Mouse (Mus musculus) hindbrain, embryonic 14.5 days (tissue): Measurements from ENCODE around the gene Nodal. TPM values are rescaled to one million over a fixed set of nuclear protein-coding genes. Genes with fewer than 3 reads are reported as not detected.
A peak's percentile ranks its signal among the peaks of the same experiment; 100 is the strongest.
"Not testable (repeated sequence)": the region's sequence is repeated elsewhere in the genome, so short reads cannot be mapped to it uniquely, and the experiment has no call there.

Experiments
- ATAC-seq: fragments of 200-750 bp; cut with Nextera tagmentation; 2 replicates; pipeline ENCODE4 v1.8.0; 2017; ENCODE audit warnings: moderate number of reproducible peaks, mild to moderate bottlenecking, moderate TSS enrichment, moderate library complexity; ENCODE audit not compliant: low FRiP score
- DNase-seq: peaks from one replicate; pipeline ENCODE4 v3.0.0-alpha.2; 2015; ENCODE audit warnings: low spot score
- H3K27ac ChIP-seq: fragments of 300-500 bp; sonication (generic); 2 replicates; pipeline ENCODE4 v1.5.1; 2014; ENCODE audit warnings: mild to moderate bottlenecking, moderate library complexity
- H3K27me3 ChIP-seq: fragments of 300-500 bp; sonication (generic); 2 replicates; pipeline ENCODE4 v1.6.1; 2014; ENCODE audit warnings: mild to moderate bottlenecking, low read length, mixed read lengths; ENCODE audit not compliant: control insufficient read depth, insufficient read depth
- H3K36me3 ChIP-seq: fragments of 300-500 bp; sonication (generic); replicated peaks from 2 replicates; pipeline ENCODE4 v1.6.1; 2014; ENCODE audit not compliant: control insufficient read depth, insufficient read depth
- H3K4me1 ChIP-seq: fragments of 300-500 bp; sonication (generic); replicated peaks from 2 replicates; pipeline ENCODE4 v1.6.1; 2014; ENCODE audit warnings: antibody characterized with exemption, low read length, mixed read lengths; ENCODE audit not compliant: control insufficient read depth, insufficient read depth
- H3K4me2 ChIP-seq: fragments of 300-500 bp; sonication (generic); replicated peaks from 2 replicates; pipeline ENCODE4 v1.6.1; 2014; ENCODE audit warnings: mild to moderate bottlenecking, moderate library complexity
- H3K4me3 ChIP-seq: fragments of 300-500 bp; sonication (generic); replicated peaks from 2 replicates; pipeline ENCODE4 v1.5.1; 2014; ENCODE audit warnings: mild to moderate bottlenecking, low read length
- H3K9ac ChIP-seq: fragments of 300-500 bp; sonication (generic); 2 replicates; pipeline ENCODE4 v1.6.1; 2014
- H3K9me3 ChIP-seq: fragments of 300-500 bp; sonication (generic); 2 replicates; pipeline ENCODE4 v1.6.1; 2016; ENCODE audit warnings: low read length; ENCODE audit not compliant: control insufficient read depth
- WGBS: fragments of 180-500 bp; shearing (Covaris S2); extraction: QIAGEN DNeasy Blood & Tissue Kit; methylation state at CpG from one replicate; pipeline ENCODE4 v1.1.7; 2014; 5-methylcytosine and 5-hydroxymethylcytosine counted together
- polyA plus RNA-seq: library from polyadenylated mRNA; unstranded; fragments of >200 nt; fragmentation: Nextera tagmentation; extraction: Ambion mirVana; gene quantifications from 2 replicates; pipeline ENCODE4 v1.2.1, GENCODE M21; 2014

The Nodal gene
- polyA plus RNA-seq, 1 experiment from 2014 or later, result 0.29 TPM

- 79% methylated on average over 3 of the region's 3 CpGs for WGBS
- H3K36me3 ChIP-seq, ATAC-seq, H3K9me3 ChIP-seq, H3K27ac ChIP-seq, H3K27me3 ChIP-seq, DNase-seq, H3K9ac ChIP-seq: not testable (repeated sequence)
- Histone ChIP-seq H3K4me1 (peaks cover 24% of the 10 kb centered on the region), H3K4me2 (peak overlapping the region; percentile 93; the same call in 1 of the 2 replicates), H3K4me3 (peak overlapping the region; percentile 95; the same call in 1 of the 2 replicates)
Observed at GRCm38 (mm10) chr10:61453171-61453570, 35.4 kb downstream of the Nodal start.

- Histone ChIP-seq H3K27me3 (no peaks in the 10 kb centered on the region), H3K4me3 (no peak overlapping the region), H3K27ac (no peak overlapping the region), H3K36me3 (no peaks in the 10 kb centered on the region), H3K4me1 (no peaks in the 10 kb centered on the region), H3K4me2 (no peak overlapping the region), H3K9me3 (no peaks in the 10 kb centered on the region), H3K9ac (no peak overlapping the region)
- no peak for DNase-seq
- 70% methylated on average over 3 of the region's 3 CpGs for WGBS
- no peak for ATAC-seq
Observed at GRCm38 (mm10) chr10:61457182-61457581, 39.4 kb downstream of the Nodal start.

- no peak for ATAC-seq
- Histone ChIP-seq H3K36me3 (no peaks in the 10 kb centered on the region), H3K4me2 (no peak overlapping the region), H3K9ac (no peak overlapping the region), H3K4me3 (no peak overlapping the region), H3K9me3 (no peaks in the 10 kb centered on the region), H3K4me1 (no peaks in the 10 kb centered on the region), H3K27ac (no peak overlapping the region), H3K27me3 (no peaks in the 10 kb centered on the region)
- DNase-seq, result no peak
- WGBS, result 84% methylated on average over 4 of the region's 4 CpGs
Observed at GRCm38 (mm10) chr10:61465009-61465408, 47.2 kb downstream of the Nodal start.

GRCm38 (mm10) chr10:61466242-61466641 lies 48.5 kb downstream of the Nodal start:
- Histone ChIP-seq H3K4me1 (no peaks in the 10 kb centered on the region), H3K4me3 (no peak overlapping the region), H3K27me3 (no peaks in the 10 kb centered on the region), H3K36me3 (no peaks in the 10 kb centered on the region), H3K4me2 (no peak overlapping the region), H3K9ac (no peak overlapping the region), H3K9me3 (no peaks in the 10 kb centered on the region), H3K27ac (no peak overlapping the region)
- DNase-seq, result no peak
- ATAC-seq, result no peak
- 68% methylated on average over 8 of the region's 8 CpGs for WGBS

GRCm38 (mm10) chr10:61466873-61467272 lies 49.1 kb downstream of the Nodal start:
- no peaks in the 10 kb centered on the region for H3K4me1 ChIP-seq
- DNase-seq, result peak; percentile 78

GRCm38 (mm10) chr10:61468900-61469299 lies 51.1 kb downstream of the Nodal start:
- H3K9me3 ChIP-seq, result no peaks in the 10 kb centered on the region
- 68% methylated on average over 7 of the region's 7 CpGs for WGBS
- H3K36me3 ChIP-seq, result no peaks in the 10 kb centered on the region
- no peaks in the 10 kb centered on the region for H3K4me1 ChIP-seq
- ATAC-seq, result no peak
- no peak for DNase-seq
- H3K4me3 ChIP-seq, result no peak overlapping the region
- no peak overlapping the region for H3K27ac ChIP-seq
- no peak overlapping the region for H3K9ac ChIP-seq
- no peaks in the 10 kb centered on the region for H3K27me3 ChIP-seq
- H3K4me2 ChIP-seq, result no peak overlapping the region

More at GRCm38 (mm10) chr10:61466873-61467272, 49.1 kb downstream of the Nodal start:
- Histone ChIP-seq H3K27ac (no peak overlapping the region), H3K9ac (no peak overlapping the region), H3K4me2 (no peak overlapping the region), H3K27me3 (no peaks in the 10 kb centered on the region), H3K4me3 (no peak overlapping the region), H3K9me3 (no peaks in the 10 kb centered on the region), H3K36me3 (no peaks in the 10 kb centered on the region)
- 27% methylated on average over 5 of the region's 5 CpGs for WGBS
- ATAC-seq, result no peak

- Histone ChIP-seq H3K27me3 (no peaks in the 10 kb centered on the region), H3K4me1 (peaks cover 18% of the 10 kb centered on the region; the same call in 1 of the 2 replicates), H3K9ac (no peak overlapping the region), H3K4me3 (no peak overlapping the region), H3K9me3 (no peaks in the 10 kb centered on the region), H3K4me2 (no peak overlapping the region), H3K36me3 (no peaks in the 10 kb centered on the region), H3K27ac (no peak overlapping the region)
- DNase-seq (no peak), ATAC-seq (no peak)
- WGBS, result 80% methylated on average over 3 of the region's 3 CpGs
Observed at GRCm38 (mm10) chr10:61473640-61474039, 55.9 kb downstream of the Nodal start.

- no peak overlapping the region for H3K27ac ChIP-seq
- H3K4me1 ChIP-seq, result peaks cover 18% of the 10 kb centered on the region; the same call in 1 of the 2 replicates
- H3K4me3 ChIP-seq, result peak overlapping the region; percentile 61
- no peak for DNase-seq
- no peaks in the 10 kb centered on the region for H3K36me3 ChIP-seq
- no peak overlapping the region; the same call in 1 of the 2 replicates for H3K9ac ChIP-seq
- peak overlapping the region; percentile 90 for H3K4me2 ChIP-seq
- 87% methylated on average over 1 of the region's 1 CpGs for WGBS
- no peak for ATAC-seq
- H3K9me3 ChIP-seq, result no peaks in the 10 kb centered on the region
- no peaks in the 10 kb centered on the region for H3K27me3 ChIP-seq
Observed at GRCm38 (mm10) chr10:61474344-61474743, 56.6 kb downstream of the Nodal start.
